Mouse (Mus musculus) intestine, embryonic 15.5 days (tissue): ENCODE measurements around the gene Dclk3. TPM values are rescaled to one million over a fixed set of nuclear protein-coding genes. Genes with fewer than 3 reads are reported as not detected.

Experiments used
- ATAC-seq: fragments of 200-750 bp; cut with Nextera tagmentation; 2 replicates; pipeline ENCODE4 v1.8.0; 2017; ENCODE audit warnings: moderate TSS enrichment, moderate library complexity
- H3K27ac ChIP-seq: fragments of 300-500 bp; sonication (generic); 2 replicates; pipeline ENCODE4 v1.5.1; 2015; ENCODE audit warnings: mild to moderate bottlenecking, inconsistent platforms
- H3K27me3 ChIP-seq: fragments of 300-500 bp; sonication (generic); replicated peaks from 2 replicates; pipeline ENCODE4 v1.6.1; 2015; ENCODE audit warnings: inconsistent platforms
- H3K36me3 ChIP-seq: fragments of 300-500 bp; sonication (generic); 2 replicates; pipeline ENCODE4 v1.6.1; 2015; ENCODE audit warnings: inconsistent platforms
- H3K4me1 ChIP-seq: fragments of 300-500 bp; sonication (generic); replicated peaks from 2 replicates; pipeline ENCODE4 v1.6.1; 2015; ENCODE audit warnings: inconsistent platforms
- H3K4me2 ChIP-seq: fragments of 300-500 bp; sonication (generic); replicated peaks from 2 replicates; pipeline ENCODE4 v1.6.1; 2015; ENCODE audit warnings: mild to moderate bottlenecking, inconsistent platforms
- H3K4me3 ChIP-seq: fragments of 300-500 bp; sonication (generic); replicated peaks from 2 replicates; pipeline ENCODE4 v1.5.1; 2015; ENCODE audit warnings: inconsistent platforms
- H3K9ac ChIP-seq: fragments of 300-500 bp; sonication (generic); 2 replicates; pipeline ENCODE4 v1.6.1; 2015; ENCODE audit warnings: inconsistent platforms
- H3K9me3 ChIP-seq: fragments of 300-500 bp; sonication (generic); 2 replicates; pipeline ENCODE4 v1.6.1; 2016; ENCODE audit warnings: inconsistent platforms
- WGBS: fragments of 180-500 bp; shearing (Covaris S2); methylation state at CpG from one replicate; pipeline ENCODE4 v1.1.7; 2015; 5-methylcytosine and 5-hydroxymethylcytosine counted together
- polyA plus RNA-seq: library from polyadenylated mRNA; unstranded; fragments of >200 nt; fragmentation: Nextera tagmentation; extraction: Ambion mirVana; gene quantifications from 2 replicates; pipeline ENCODE4 v1.2.1, GENCODE M21; 2015

Dclk3 gene
- polyA plus RNA-seq, 1 experiment from 2014 or later = 0.75 TPM

DNA sequence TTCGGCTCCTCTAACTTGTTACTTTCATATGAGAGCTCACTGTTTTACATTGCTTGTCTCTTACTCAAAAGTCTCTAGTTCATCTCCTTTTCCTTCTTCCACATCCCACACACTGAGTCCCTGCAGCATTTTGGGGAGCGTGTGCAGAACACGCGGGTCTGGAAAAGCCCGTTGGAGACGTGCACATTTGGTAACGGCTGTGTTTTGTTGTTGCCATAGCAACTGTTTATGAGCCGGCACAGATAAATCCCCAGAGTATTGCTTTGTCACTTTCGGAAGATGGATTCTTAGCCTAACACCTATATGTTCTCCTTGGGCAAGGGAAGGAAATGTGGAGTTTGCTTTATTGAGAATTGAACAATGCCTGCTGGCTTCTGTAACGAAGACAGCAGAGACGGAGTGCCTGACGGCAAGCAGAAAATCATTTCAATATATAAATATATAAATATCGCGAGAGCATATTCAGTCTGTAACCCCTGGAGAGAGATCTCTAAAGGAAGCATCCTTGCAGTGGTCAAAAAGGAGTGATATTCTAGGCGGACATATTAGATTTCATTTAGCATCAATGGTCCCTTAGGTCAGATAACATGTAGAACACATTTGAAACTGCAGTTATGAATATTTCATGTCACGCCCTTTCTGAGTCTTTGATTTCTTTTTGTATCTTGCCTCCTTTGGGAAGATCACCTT is 26.3 kb upstream of the Dclk3 start:
- 77% methylated on average over 16 of the region's 16 CpGs for WGBS
- no peak for ATAC-seq

DNA sequence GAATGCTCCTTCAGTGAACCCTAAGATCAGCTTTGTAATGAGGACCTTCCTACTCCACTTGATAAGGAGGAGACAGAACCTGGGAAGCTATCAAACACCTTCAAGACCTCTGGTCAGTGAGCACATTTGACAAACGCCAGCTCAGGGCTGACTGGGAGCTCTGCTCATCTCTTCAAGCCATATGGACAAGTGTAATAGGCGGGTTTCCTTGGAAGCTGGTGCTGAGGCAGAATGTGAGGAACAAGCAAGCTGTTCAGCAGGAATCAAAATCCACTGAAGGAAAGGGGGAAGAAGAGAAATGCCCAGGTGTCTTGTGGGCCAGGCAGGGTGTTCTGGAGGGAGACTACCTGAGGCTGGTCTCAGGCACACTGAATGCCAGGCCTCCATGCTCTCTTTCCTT is 17.0 kb upstream of the Dclk3 start:
- ATAC-seq = no peak
- Histone ChIP-seq H3K4me2 (no peak overlapping the region), H3K36me3 (no peaks in the 10 kb centered on the region), H3K4me3 (no peak overlapping the region), H3K27me3 (no peaks in the 10 kb centered on the region), H3K27ac (no peak overlapping the region), H3K9me3 (no peaks in the 10 kb centered on the region), H3K9ac (no peak overlapping the region), H3K4me1 (no peaks in the 10 kb centered on the region)
- 73% methylated on average over 2 of the region's 2 CpGs for WGBS

More for the DNA sequence above, 26.3 kb upstream of the Dclk3 start:
- no peak overlapping the region for H3K4me3 ChIP-seq
- H3K4me2 ChIP-seq = no peak overlapping the region
- no peaks in the 10 kb centered on the region for H3K27me3 ChIP-seq
- no peaks in the 10 kb centered on the region for H3K36me3 ChIP-seq
- H3K9me3 ChIP-seq = no peaks in the 10 kb centered on the region
- no peak overlapping the region for H3K9ac ChIP-seq
- H3K4me1 ChIP-seq = no peaks in the 10 kb centered on the region
- no peak overlapping the region for H3K27ac ChIP-seq

DNA sequence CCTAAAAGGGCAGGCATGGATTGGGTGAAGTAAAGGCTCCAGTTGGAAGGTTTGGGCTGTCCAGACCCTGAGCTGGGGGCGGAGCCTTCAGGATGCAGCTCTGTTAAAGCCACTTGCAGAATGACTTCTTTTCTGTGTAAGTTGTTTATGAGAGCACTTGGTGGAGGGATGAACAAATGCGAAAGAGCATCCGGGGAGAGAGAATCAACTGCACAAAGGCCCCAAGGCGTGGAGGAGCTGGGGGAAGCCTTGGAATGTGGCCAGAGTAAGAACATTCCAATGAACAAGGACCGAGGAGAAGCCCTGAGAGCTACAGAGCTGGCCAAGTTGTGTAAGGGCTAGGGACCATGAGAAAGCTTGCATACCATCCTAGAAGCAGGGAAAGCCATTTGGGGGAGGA is 16.3 kb upstream of the Dclk3 start:
- H3K9ac ChIP-seq = no peak overlapping the region
- no peaks in the 10 kb centered on the region for H3K4me1 ChIP-seq
- H3K27ac ChIP-seq = 0 out of 2 replicates have a peak overlapping the region, but pooled peaks have one; percentile 33
- no peak overlapping the region for H3K4me2 ChIP-seq
- no peaks in the 10 kb centered on the region for H3K9me3 ChIP-seq
- 45% methylated on average over 5 of the region's 5 CpGs for WGBS
- H3K27me3 ChIP-seq = no peaks in the 10 kb centered on the region
- ATAC-seq = peak; percentile 47; the same call in 1 of the 2 replicates
- H3K4me3 ChIP-seq = no peak overlapping the region
- H3K36me3 ChIP-seq = no peaks in the 10 kb centered on the region

DNA sequence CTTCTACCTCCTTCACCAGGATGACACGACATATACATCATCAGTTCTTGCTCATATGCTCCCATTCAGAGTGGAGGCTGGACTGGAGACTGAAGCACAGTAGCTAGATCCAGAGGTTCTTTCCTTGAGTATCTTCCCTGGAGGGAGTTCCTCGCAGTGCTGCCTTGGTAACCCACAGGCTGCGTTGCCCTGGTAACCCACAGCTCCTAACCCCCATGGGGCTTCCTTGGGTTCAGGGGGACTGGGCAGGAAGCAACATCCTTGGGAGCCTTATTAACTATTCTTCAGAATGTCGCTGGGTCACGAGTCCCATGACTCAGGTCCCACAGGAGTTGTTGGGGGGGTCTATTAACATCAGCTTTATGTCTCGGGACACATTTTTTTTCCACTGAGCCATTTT is 13.8 kb upstream of the Dclk3 start:
- Histone ChIP-seq H3K9me3 (no peaks in the 10 kb centered on the region), H3K9ac (no peak overlapping the region), H3K4me2 (no peak overlapping the region), H3K27me3 (no peaks in the 10 kb centered on the region), H3K4me3 (no peak overlapping the region), H3K4me1 (no peaks in the 10 kb centered on the region), H3K36me3 (no peaks in the 10 kb centered on the region), H3K27ac (no peak overlapping the region)
- no peak for ATAC-seq
- 80% methylated on average over 6 of the region's 6 CpGs for WGBS

DNA sequence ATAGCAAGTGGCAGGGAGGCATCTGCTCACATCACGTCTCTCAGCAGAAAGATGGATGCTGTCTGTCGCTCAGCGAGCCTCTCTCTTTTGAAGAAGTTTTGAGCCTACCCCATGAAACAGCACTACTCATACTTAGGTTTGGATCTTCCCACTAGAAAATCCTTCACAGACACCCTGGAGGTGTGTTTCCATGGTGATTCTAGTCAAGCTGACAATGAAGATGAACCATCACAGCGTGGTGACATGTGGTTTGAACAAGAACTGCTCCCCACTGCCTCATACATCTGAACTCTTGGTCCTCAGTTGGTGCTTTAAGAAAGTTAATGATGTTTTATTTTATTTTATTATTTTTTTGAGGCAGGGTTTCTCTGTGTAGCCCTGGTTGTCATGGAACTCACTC is 12.9 kb upstream of the Dclk3 start:
- Histone ChIP-seq H3K27ac (no peak overlapping the region), H3K4me1 (no peaks in the 10 kb centered on the region), H3K9ac (no peak overlapping the region), H3K4me2 (no peak overlapping the region), H3K4me3 (no peak overlapping the region), H3K27me3 (no peaks in the 10 kb centered on the region), H3K36me3 (no peaks in the 10 kb centered on the region), H3K9me3 (no peaks in the 10 kb centered on the region)
- ATAC-seq = no peak
- 90% methylated on average over 4 of the region's 4 CpGs for WGBS

DNA sequence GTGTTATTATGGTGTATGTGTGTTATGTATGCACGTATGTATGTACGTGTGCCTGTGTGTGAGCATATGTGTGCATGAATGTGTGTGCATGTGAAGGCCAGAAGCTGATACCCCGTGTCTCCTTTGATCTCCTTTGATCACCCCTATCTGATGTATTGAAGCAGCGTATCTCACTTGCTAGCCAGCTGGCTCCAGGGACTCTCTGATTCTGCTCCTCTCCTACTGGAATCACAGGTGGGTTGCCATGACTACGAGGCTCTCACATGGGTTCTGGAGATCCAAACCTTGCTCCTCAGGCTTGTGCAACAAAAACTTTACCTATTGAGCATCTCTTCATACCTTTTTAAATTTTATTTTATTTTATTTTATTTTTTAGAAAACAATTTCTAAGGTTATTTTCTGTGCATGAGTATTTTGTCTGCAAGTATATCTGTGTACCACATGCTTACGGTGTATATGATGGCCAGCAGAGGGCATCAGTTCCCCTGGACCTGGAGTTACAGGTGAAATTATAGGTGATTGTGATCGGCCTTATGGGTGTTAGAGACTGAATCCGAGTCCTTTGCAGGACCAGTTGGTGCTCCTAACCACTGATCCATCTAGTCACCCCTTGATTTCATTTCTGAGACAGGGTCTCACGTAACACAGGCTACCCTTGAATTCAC is 10.9 kb upstream of the Dclk3 start:
- no peaks in the 10 kb centered on the region for H3K4me1 ChIP-seq
- no peak overlapping the region for H3K4me2 ChIP-seq
- WGBS = 87% methylated on average over 9 of the region's 9 CpGs
- H3K9ac ChIP-seq = no peak overlapping the region
- no peak overlapping the region for H3K27ac ChIP-seq
- H3K27me3 ChIP-seq = no peaks in the 10 kb centered on the region
- no peaks in the 10 kb centered on the region for H3K36me3 ChIP-seq
- H3K9me3 ChIP-seq = no peaks in the 10 kb centered on the region
- ATAC-seq = no peak
- no peak overlapping the region for H3K4me3 ChIP-seq

DNA sequence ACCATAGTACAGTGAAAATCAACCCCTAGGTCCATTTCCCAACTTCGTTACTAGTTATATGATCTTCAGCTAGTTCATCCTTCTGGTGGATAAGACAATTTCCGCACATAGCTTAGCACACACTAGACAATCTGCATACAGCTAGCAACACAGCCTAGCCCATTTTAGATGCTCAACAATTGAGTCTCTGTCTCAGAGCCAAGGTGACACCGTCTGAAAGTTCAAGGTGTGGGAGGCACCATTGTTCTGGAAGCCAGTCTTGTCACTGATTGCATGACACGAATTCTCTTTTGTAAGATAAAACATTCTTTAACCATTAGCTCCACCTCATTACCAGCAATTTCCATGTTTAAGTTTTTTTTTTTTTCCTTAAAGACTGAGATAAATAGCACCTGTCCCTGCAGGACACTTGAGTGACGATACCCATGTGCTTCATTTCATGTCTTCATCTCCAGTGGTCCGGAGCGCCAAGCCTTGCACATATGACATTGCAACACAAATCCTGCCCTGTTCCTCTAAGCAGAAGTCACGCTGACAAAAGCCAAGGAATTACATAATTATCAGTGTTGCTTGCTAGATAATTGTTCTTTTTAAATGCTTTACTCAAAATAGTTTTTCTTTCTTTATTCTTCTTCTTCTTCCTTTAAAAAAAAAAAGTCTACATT is 10.1 kb upstream of the Dclk3 start:
- ATAC-seq = no peak
- Histone ChIP-seq H3K9me3 (no peaks in the 10 kb centered on the region), H3K4me1 (no peaks in the 10 kb centered on the region), H3K27me3 (no peaks in the 10 kb centered on the region), H3K27ac (no peak overlapping the region), H3K36me3 (no peaks in the 10 kb centered on the region), H3K9ac (no peak overlapping the region), H3K4me2 (no peak overlapping the region), H3K4me3 (no peak overlapping the region)
- 65% methylated on average over 8 of the region's 8 CpGs for WGBS

DNA sequence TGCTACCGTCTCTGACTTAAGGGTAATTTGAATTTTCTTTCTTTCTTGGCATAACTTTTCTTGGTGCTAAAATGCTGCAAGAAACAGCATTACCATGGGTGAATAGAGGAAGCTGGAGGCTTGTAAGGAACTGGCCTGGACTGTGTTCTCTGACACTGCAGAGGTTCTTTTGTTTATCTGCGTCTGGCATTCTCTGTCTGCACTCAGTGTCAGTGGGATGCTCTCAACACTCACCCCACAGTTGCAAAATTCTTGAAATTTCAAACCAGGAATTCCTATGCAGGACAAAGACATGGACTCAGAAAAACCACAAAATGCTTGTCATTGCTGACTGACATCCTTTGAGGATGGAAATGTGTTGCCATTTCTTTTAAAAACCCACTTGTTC is 9.5 kb upstream of the Dclk3 start:
- Histone ChIP-seq H3K4me3 (no peak overlapping the region), H3K9ac (no peak overlapping the region), H3K4me1 (no peaks in the 10 kb centered on the region), H3K27me3 (no peaks in the 10 kb centered on the region), H3K27ac (no peak overlapping the region), H3K4me2 (no peak overlapping the region), H3K9me3 (no peaks in the 10 kb centered on the region), H3K36me3 (no peaks in the 10 kb centered on the region)
- no peak for ATAC-seq
- 30% methylated on average over 2 of the region's 2 CpGs for WGBS

DNA sequence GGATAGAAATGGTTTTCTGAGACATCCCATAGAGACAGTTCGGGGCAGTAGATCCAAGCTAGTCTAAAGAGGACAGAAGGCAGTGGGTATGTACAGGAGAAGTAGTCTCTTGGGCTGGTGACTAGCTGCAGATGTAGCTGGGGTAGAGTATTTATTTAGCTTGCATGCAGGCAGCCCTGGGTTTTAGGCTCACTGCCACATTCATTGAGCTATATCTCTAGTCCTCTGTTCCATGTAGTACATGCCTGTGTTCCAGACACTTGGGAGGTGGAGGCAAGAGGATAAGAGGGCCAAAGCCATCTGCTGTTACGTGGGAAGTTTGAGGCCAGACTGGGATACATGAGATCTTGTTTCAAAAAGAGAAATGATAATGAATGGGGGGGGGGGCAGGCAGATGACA is 3.5 kb upstream of the Dclk3 start:
- no peak for ATAC-seq
- Histone ChIP-seq H3K27me3 (peaks cover 18% of the 10 kb centered on the region), H3K27ac (no peak overlapping the region), H3K36me3 (no peaks in the 10 kb centered on the region), H3K9me3 (no peaks in the 10 kb centered on the region), H3K4me1 (0 out of 2 replicates have a peak, but pooled peaks cover 4% of the 10 kb centered on the region), H3K4me2 (no peak overlapping the region), H3K9ac (no peak overlapping the region), H3K4me3 (no peak overlapping the region)
- 78% methylated on average over 2 of the region's 2 CpGs for WGBS

DNA sequence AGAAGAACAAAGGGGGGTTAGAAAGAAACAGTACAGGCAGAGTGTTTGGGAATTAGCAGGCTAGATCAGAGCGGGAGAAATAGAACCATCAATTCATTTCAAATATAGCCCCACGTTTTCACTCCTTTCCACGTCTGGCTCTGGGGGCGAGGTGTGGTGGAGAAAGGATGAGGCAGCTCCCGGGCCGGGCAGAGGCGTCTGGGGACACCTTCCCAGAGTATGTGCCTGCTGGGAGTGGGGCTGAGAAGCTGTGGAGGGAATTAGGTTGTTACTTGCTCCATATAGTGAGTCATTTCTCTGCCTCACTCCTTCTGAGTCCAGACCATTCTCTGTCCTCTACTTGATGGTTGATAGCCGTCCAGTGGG is 938 bp downstream of the Dclk3 start:
- Histone ChIP-seq H3K27ac (no peak overlapping the region), H3K9me3 (no peaks in the 10 kb centered on the region), H3K4me3 (no peak overlapping the region), H3K27me3 (peaks cover 18% of the 10 kb centered on the region), H3K9ac (no peak overlapping the region), H3K4me2 (peak overlapping the region; percentile 97; the same call in 1 of the 2 replicates), H3K4me1 (0 out of 2 replicates have a peak, but pooled peaks cover 4% of the 10 kb centered on the region), H3K36me3 (no peaks in the 10 kb centered on the region)
- no peak for ATAC-seq
- 53% methylated on average over 8 of the region's 8 CpGs for WGBS

DNA sequence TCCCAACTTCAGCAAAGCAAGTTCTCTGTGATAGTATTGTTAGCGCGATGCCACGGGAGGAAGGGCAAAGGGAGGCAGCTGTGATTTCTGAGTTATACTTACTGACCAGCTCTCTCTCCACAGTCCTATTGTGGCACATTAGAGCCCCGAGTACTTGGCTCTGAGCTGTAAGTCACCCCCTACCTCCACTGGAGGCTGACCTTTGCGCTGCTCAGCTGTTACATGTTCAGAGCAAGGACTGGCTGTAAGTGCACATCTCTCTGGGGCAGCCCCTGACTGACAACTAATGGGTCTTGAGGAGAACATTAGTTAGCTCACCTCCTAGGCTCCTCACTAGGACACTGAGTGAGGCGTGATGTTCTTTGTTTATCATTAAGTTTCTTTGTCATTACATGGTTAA is 1.6 kb downstream of the Dclk3 start:
- 85% methylated on average over 6 of the region's 6 CpGs for WGBS
- Histone ChIP-seq H3K27ac (no peak overlapping the region), H3K36me3 (no peaks in the 10 kb centered on the region), H3K4me1 (0 out of 2 replicates have a peak, but pooled peaks cover 4% of the 10 kb centered on the region), H3K9me3 (no peaks in the 10 kb centered on the region), H3K4me3 (no peak overlapping the region), H3K9ac (no peak overlapping the region), H3K4me2 (no peak overlapping the region), H3K27me3 (peaks cover 18% of the 10 kb centered on the region)
- ATAC-seq = no peak

DNA sequence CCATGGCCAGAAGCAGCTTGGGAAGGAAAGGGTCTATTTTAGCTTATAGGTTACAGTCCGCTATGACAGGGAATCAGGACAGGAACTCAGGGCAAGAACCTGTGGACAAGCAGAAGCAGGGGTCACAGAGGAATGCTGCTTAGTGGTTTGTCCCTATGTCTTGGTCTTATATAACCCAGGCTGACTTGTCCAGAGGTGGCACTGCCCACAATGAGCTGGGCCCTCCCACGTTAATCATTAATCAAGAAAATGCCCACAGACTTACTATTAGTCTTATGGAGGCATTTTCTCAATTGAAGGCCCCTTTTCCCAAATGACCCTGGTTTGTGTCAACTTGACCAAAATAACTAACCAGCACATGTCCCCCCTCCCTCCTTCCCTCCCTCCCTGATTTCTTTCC is 2.3 kb downstream of the Dclk3 start:
- Histone ChIP-seq H3K9me3 (no peaks in the 10 kb centered on the region), H3K4me1 (0 out of 2 replicates have a peak, but pooled peaks cover 4% of the 10 kb centered on the region), H3K27ac (no peak overlapping the region), H3K36me3 (no peaks in the 10 kb centered on the region), H3K27me3 (peaks cover 18% of the 10 kb centered on the region), H3K9ac (no peak overlapping the region), H3K4me3 (no peak overlapping the region), H3K4me2 (no peak overlapping the region)
- 63% methylated on average over 2 of the region's 2 CpGs for WGBS
- ATAC-seq = no peak
